Mouse (Mus musculus) small intestine, adult 2 months (tissue): ENCODE measurements around the gene 6430548M08Rik.

Source experiments
- CTCF ChIP-seq: fragments of 200-500 bp; IDR thresholded peaks from 2 replicates; pipeline ENCODE4 v1.5.1; 2012; ENCODE audit warnings: low read depth, mild to moderate bottlenecking, control low read depth, inconsistent platforms, low read length, moderate library complexity, mixed read lengths; ENCODE audit not compliant: insufficient replicate concordance, insufficient read length; ENCODE audit errors: extremely low read depth
- POLR2A ChIP-seq: fragments of 200-500 bp; IDR thresholded peaks from 2 replicates; pipeline ENCODE4 v1.6.1; 2012; ENCODE audit warnings: low read depth, mild to moderate bottlenecking, control low read depth, inconsistent platforms, low read length, moderate library complexity

DNA sequence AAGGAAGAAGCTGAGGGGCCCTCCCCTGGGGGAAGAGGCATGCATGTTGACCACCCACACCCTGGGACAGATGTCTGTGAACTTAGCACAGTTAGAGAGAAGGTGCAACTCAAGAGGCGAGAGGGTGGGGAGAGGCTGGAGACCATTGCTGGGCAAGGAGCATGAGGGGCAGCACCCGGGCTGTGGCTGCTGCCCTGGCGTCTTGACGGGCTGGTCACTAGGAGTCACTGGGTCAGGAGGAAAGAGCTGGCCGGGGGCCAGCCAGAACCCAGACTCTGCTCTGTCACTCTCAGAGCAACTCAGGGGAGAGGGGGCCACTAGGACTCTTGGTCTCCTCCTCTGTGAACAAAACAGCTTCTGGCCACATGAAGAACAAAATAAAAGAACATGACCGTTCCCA, 75.5 kb downstream of the 6430548M08Rik start:
- no peak for TF ChIP-seq POLR2A
- TF ChIP-seq CTCF: no peak
